Mouse (Mus musculus) CD8-positive naive resting alpha-beta T cell, adult 2 months (primary cell): ENCODE measurements around the gene Gpr162.
A peak's percentile ranks its signal among the peaks of the same experiment; 100 is the strongest.
"Not testable (repeated sequence)": the region's sequence is repeated elsewhere in the genome, so short reads cannot be mapped to it uniquely, and the experiment has no call there.

Source experiments
- DNase-seq, 2 experiments: peaks; one replicate each; pipeline ENCODE4 v3.0.0; 2022; ENCODE audit warnings: low read depth in 2 of 2, low spot score in 2 of 2

The Gpr162 gene

GRCm38 (mm10) chr6:124840241-124841167, 23.3 kb downstream of the Gpr162 start, which contains the start of gene Gnb3:
Gnb3 (minus strand) TSS chr6:124840275.
- DNase-seq = no peak

- DNase-seq = no peak
Measured at GRCm38 (mm10) chr6:124839805-124840204, 24.0 kb downstream of the Gpr162 start.

DNA sequence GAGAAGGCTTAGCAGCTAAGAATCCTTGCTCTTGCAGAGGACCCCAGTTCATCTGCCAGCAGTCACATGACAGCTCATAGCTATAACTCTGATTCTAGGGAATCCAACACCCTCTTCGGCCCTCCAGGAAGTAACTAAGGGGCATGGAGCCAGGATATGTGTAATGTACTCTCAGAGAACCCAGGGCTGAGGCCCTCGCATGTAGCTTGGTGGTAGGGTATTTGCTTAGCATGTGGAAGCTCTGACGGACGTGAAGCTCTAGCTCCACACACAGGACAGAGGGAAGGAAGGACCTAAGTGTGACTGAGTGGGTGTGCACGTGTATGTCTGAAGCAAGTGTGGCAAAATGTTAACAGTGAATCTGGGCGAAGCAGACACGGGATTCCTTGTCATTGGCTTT, 27.4 kb downstream of the Gpr162 start:
- DNase-seq = no peak

- DNase-seq = no peak
Measured at GRCm38 (mm10) chr6:124835531-124835930, 28.3 kb downstream of the Gpr162 start.

DNA sequence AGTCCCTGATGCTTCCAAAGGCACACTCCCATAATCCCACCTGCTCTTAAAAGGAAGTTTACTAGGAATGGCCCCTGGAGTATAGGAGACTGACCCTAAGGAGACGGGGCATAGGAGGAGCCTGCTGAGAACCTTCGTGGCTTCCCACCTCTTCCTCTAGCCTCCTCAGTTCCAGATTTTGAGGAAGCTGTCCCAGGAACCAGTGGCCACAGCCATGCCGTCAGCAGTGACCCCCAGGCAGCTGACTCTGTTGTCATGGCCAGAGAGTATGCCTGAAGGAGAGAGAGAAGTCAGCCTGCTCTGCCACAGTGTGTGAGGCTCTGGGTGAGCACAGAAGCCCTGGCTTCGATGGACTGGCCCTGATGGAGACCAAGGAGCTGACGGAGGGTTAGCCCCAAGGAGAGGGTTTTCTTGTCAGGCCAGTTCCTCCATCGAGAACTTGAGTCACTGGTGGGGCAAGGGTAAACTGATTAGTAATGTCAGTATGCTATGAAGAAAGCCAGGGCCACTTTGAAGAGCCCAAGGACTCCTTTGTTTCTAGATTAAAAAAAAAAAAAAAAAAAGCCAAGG, 29.2 kb downstream of the Gpr162 start:
- no peak for DNase-seq

DNA sequence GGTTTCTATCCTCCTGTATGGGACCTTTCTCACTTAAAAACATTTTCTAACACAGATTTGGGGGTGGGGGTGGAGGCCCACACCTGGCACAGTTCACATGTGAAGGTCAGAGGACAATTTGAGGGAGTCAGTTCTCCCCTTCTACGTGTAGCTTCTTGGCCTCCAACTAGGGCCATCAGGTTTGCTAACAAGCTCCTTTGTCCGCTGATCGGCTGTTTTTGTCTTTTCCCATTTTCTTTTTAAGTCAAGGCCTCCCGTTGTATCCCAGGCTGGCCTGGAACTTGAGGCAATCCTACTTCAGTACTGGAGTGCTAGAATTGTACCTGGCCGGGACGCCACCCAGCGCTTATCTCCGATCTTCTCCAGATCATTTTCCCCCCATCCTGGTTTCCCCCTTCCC, 32.1 kb downstream of the Gpr162 start:
- DNase-seq = no peak

DNA sequence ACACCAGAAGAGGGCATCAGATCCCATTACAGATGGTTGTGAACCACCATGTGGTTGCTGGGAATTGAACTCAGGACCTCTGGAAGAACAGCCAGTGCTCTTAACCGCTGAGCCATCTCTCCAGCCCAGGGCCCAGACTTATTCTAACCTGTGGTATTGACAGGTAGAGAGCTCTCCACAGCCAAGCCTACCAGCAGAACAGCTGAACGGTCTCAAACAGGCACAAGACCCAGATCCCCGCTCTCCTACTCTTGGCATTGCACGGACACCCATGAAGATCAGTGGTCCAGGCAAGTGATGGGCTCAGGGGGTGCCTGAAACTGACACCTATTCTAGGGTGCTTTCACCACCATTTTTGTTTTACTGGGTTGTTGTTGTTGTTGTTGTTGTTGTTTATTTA, 32.6 kb downstream of the Gpr162 start:
- DNase-seq = not testable (repeated sequence)

- peak; percentile 85 to 89 for DNase-seq
Measured at GRCm38 (mm10) chr6:124829799-124830700, 33.7 kb downstream of the Gpr162 start.

- peak; percentile 96 to 97 for DNase-seq
Measured at GRCm38 (mm10) chr6:124828868-124829798, 34.6 kb downstream of the Gpr162 start, which contains the start of the genes Usp5 and Cdca3. Usp5 (minus strand) TSS chr6:124829484. Cdca3 (plus strand) TSS chr6:124829547.

- DNase-seq = no peak
Measured at GRCm38 (mm10) chr6:124828101-124828592, 35.6 kb downstream of the Gpr162 start.

GRCm38 (mm10) chr6:124822049-124822448, 41.7 kb downstream of the Gpr162 start:
- DNase-seq = no peak

GRCm38 (mm10) chr6:124820891-124821290, 42.9 kb downstream of the Gpr162 start:
- no peak for DNase-seq

- DNase-seq = no peak
Measured at GRCm38 (mm10) chr6:124817971-124818370, 45.8 kb downstream of the Gpr162 start.

GRCm38 (mm10) chr6:124817563-124817962, 46.2 kb downstream of the Gpr162 start:
- no peak for DNase-seq

DNA sequence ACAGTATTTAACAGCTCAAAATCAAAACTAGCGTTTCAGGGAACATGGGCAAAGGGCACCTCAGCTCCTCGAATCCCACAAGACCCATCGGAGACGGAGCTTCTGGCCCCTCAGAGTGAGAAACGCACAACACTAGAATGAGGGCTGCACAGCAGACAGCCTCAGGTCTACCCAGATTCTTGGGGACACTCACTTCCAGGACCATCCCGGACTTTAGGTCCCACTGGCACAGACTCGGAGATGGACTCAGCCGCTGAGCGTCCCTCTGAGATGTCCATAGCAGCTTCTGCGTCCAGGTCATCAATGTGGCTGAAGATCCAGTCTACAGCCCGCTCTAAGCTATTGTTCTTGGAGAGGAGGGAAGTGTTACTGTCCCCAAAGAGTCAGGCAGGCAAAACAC, 46.7 kb downstream of the Gpr162 start:
- DNase-seq = no peak

DNA sequence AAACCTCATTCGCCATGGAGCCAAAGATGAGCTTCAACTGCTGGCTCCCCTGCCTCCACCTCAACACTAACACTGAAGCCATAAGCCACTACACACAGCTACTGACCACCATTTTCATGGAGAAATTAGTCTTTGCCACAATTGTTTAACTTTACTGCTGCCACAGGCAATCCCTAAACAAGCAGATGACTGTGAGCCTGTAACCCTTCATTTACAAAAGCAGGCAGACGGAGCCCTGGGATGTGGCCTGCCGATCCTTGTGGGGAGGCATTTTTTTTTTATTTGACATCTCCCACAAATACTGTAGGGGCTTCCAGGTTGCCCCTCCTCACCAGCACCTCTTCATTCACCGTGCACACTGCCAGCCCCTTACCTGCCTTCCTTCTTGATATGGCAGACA, 47.2 kb downstream of the Gpr162 start:
- DNase-seq = no peak

- DNase-seq = no peak
Measured at GRCm38 (mm10) chr6:124814858-124815774, 48.7 kb downstream of the Gpr162 start.

GRCm38 (mm10) chr6:124814448-124814847, 49.3 kb downstream of the Gpr162 start:
- no peak for DNase-seq

- DNase-seq = peak; percentile 54 to 67
Measured at GRCm38 (mm10) chr6:124813933-124814332, 49.9 kb downstream of the Gpr162 start, which contains the start of gene Tpi1. Tpi1 (minus strand) TSS chr6:124814296.
